In genomic region chr1:156971206-156971811, GRCm38 (mm10) we compare ENCODE assay signal across 19 mouse cellular contexts. TPM values are rescaled to one million over a fixed set of nuclear protein-coding genes. Genes with fewer than 3 reads are reported as not detected.
DNase-seq lines count a peak whose midpoint lies in the region; ATAC-seq and TF ChIP-seq lines count a peak whose summit lies in the region.
"Had no signal": no experiment of that assay in that cellular context is flagged by ENCODE, and none has a peak within 500 bp of the region (broad histone marks: within the 10 kb centered on the region; RNA-seq: fewer than 3 reads in every experiment).

No protein-coding gene starts in this region.

- H3K9ac ChIP-seq in lung, embryonic 15.5 days, result no peak overlapping the region
- no peak overlapping the region for H3K9ac ChIP-seq in liver, embryonic 16.5 days (ENCODE audit: low read depth, low read length)
- no peak overlapping the region for H3K9ac ChIP-seq in forebrain, embryonic 15.5 days (replicated peaks)
- no peak overlapping the region for H3K9ac ChIP-seq in hindbrain, embryonic 16.5 days (ENCODE audit: low read depth, low read length)
- H3K9ac ChIP-seq: heart, embryonic 13.5 days; kidney, embryonic 15.5 days had no signal

- no peak for TF ChIP-seq CTCF in lung, adult 2 months (IDR thresholded peaks at IDR 0.05; ENCODE audit: insufficient read depth, low read length)

- no peak for ATAC-seq in lung, embryonic 15.5 days (ENCODE audit: borderline replicate concordance, extremely low read depth, low FRiP score, low TSS enrichment)
- peak; percentile 36 for ATAC-seq in liver, embryonic 16.5 days (ENCODE audit: low read depth)
- ATAC-seq in forebrain, embryonic 15.5 days (replicated peaks), result no peak
- ATAC-seq in hindbrain, embryonic 16.5 days, result no peak
- ATAC-seq: inflammation-experienced regulatory T-cells, adult 6 months; midbrain, embryonic 16.5 days; Patski had no signal

- H3K36me3 ChIP-seq in lung, embryonic 15.5 days, result no peaks in the 10 kb centered on the region
- no peaks in the 10 kb centered on the region for H3K36me3 ChIP-seq in liver, embryonic 16.5 days (ENCODE audit: control insufficient read depth, insufficient read depth)
- no peaks in the 10 kb centered on the region for H3K36me3 ChIP-seq in forebrain, embryonic 15.5 days
- no peaks in the 10 kb centered on the region for H3K36me3 ChIP-seq in hindbrain, embryonic 16.5 days (ENCODE audit: control insufficient read depth, insufficient read depth, low read length)
- H3K36me3 ChIP-seq: heart, embryonic 13.5 days; kidney, embryonic 15.5 days had no signal

- no peak overlapping the region for H3K4me2 ChIP-seq in lung, embryonic 15.5 days
- H3K4me2 ChIP-seq in liver, embryonic 16.5 days (ENCODE audit: low read depth, low read length), result no peak overlapping the region
- no peak overlapping the region for H3K4me2 ChIP-seq in forebrain, embryonic 15.5 days (replicated peaks)
- H3K4me2 ChIP-seq in hindbrain, embryonic 16.5 days (ENCODE audit: low read length), result no peak overlapping the region
- H3K4me2 ChIP-seq: heart, embryonic 13.5 days; kidney, embryonic 15.5 days had no signal

- peaks cover 9% of the 10 kb centered on the region; the same call in 1 of the 2 replicates for H3K4me1 ChIP-seq in lung, embryonic 15.5 days
- H3K4me1 ChIP-seq in lung, adult 2 months (ENCODE audit: control insufficient read depth, insufficient read depth, low read length), result no peaks in the 10 kb centered on the region
- H3K4me1 ChIP-seq in liver, embryonic 16.5 days (ENCODE audit: control insufficient read depth, low read depth, low read length), result peaks cover 12% of the 10 kb centered on the region
- no peaks in the 10 kb centered on the region for H3K4me1 ChIP-seq in forebrain, embryonic 15.5 days
- H3K4me1 ChIP-seq in hindbrain, embryonic 16.5 days (ENCODE audit: control insufficient read depth, insufficient read depth, low read depth, low read length), result no peaks in the 10 kb centered on the region
- H3K4me1 ChIP-seq: kidney, embryonic 15.5 days had no signal

- H3K9me3 ChIP-seq in lung, embryonic 15.5 days, result no peaks in the 10 kb centered on the region
- no peaks in the 10 kb centered on the region for H3K9me3 ChIP-seq in liver, embryonic 16.5 days (replicated peaks; ENCODE audit: control insufficient read depth, low read length)
- no peaks in the 10 kb centered on the region for H3K9me3 ChIP-seq in forebrain, embryonic 15.5 days
- no peaks in the 10 kb centered on the region for H3K9me3 ChIP-seq in hindbrain, embryonic 16.5 days (ENCODE audit: control insufficient read depth, low read length)
- H3K9me3 ChIP-seq: heart, embryonic 13.5 days; kidney, embryonic 15.5 days; megakaryocyte, embryonic 14.5 days had no signal

- no peak for TF ChIP-seq POLR2A in lung, adult 2 months (IDR thresholded peaks at IDR 0.05; ENCODE audit: borderline replicate concordance, extremely low read depth, low read depth, low read length)

- no peak overlapping the region for H3K4me3 ChIP-seq in lung, embryonic 15.5 days
- no peak overlapping the region for H3K4me3 ChIP-seq in lung, adult 2 months (replicated peaks; ENCODE audit: extremely low read depth, low read depth, low read length)
- H3K4me3 ChIP-seq in liver, embryonic 16.5 days (ENCODE audit: low read depth, low read length), result no peak overlapping the region
- H3K4me3 ChIP-seq in forebrain, embryonic 15.5 days, result no peak overlapping the region
- H3K4me3 ChIP-seq in hindbrain, embryonic 16.5 days (ENCODE audit: low read length), result no peak overlapping the region
- H3K4me3 ChIP-seq: heart, embryonic 13.5 days; kidney, embryonic 15.5 days; layer of hippocampus, adult 2 months; megakaryocyte, embryonic 14.5 days had no signal

- no peaks in the 10 kb centered on the region for H3K27me3 ChIP-seq in lung, embryonic 15.5 days
- no peaks in the 10 kb centered on the region for H3K27me3 ChIP-seq in liver, embryonic 16.5 days (ENCODE audit: control insufficient read depth, insufficient read depth, low read depth, low read length)
- no peaks in the 10 kb centered on the region for H3K27me3 ChIP-seq in forebrain, embryonic 15.5 days
- H3K27me3 ChIP-seq in hindbrain, embryonic 16.5 days (replicated peaks; ENCODE audit: control insufficient read depth, insufficient read depth, low read length), result no peaks in the 10 kb centered on the region
- H3K27me3 ChIP-seq: heart, embryonic 13.5 days; kidney, embryonic 15.5 days; megakaryocyte, embryonic 14.5 days; Patski had no signal

- DNase-seq in lung, adult 2 months, result no peak
- DNase-seq in MN1 (ENCODE audit: low spot score), result peak; percentile 49
- DNase-seq in c-Kit-positive CD71-positive TER-119-negative erythroid progenitor cells, embryonic 14.5 days (ENCODE audit: low read depth), result peak; percentile 52
- DNase-seq in cerebellum, postnatal 36 days, result no peak
- DNase-seq: cerebellum, postnatal 10 days; left cerebral cortex, postnatal 4 days; lung, adult 18-20 months; thymus, adult 2 months had no signal

- H3K27ac ChIP-seq in lung, embryonic 15.5 days, result 0 out of 2 replicates have a peak overlapping the region, but pooled peaks have one; percentile 17
- no peak overlapping the region for H3K27ac ChIP-seq in liver, embryonic 16.5 days (ENCODE audit: low read length)
- no peak overlapping the region for H3K27ac ChIP-seq in forebrain, embryonic 15.5 days (replicated peaks)
- H3K27ac ChIP-seq in hindbrain, embryonic 16.5 days (ENCODE audit: low read depth, low read length), result no peak overlapping the region
- H3K27ac ChIP-seq: heart, embryonic 13.5 days; kidney, embryonic 15.5 days; layer of hippocampus, adult 2 months had no signal

- 67% methylated on average over 7 of the region's 7 CpGs for WGBS in lung, embryonic 15.5 days
- 72% methylated on average over 7 of the region's 7 CpGs for WGBS in lung, adult 2 months
- 42% methylated on average over 7 of the region's 7 CpGs for WGBS in liver, embryonic 16.5 days (ENCODE audit: insufficient replicate concordance)
- 86% methylated on average over 7 of the region's 7 CpGs for WGBS in forebrain, embryonic 15.5 days
- WGBS in hindbrain, embryonic 16.5 days, result 91% methylated on average over 7 of the region's 7 CpGs

RNA-seq across cellular contexts. Expression of gene Ralgps2, which starts 31.9 kb away (rescaled TPM):
- polyA plus RNA-seq in lung, embryonic 15.5 days (2015; fragmentation: Nextera tagmentation; extraction: Ambion mirVana), result 70.1 and 83.0 TPM in 2 replicates
- polyA plus RNA-seq in lung, adult 2 months (2012; rRNA removed), result 6.3 and 7.0 TPM in 2 replicates
- polyA plus RNA-seq in liver, embryonic 16.5 days (2015; fragmentation: Nextera tagmentation; extraction: Ambion mirVana), result 13.1 and 14.2 TPM in 2 replicates
- polyA plus RNA-seq in forebrain, embryonic 15.5 days (2015; fragmentation: Nextera tagmentation; extraction: Ambion mirVana), result 136 and 139 TPM in 2 replicates
- polyA plus RNA-seq in hindbrain, embryonic 16.5 days (2015; fragmentation: Nextera tagmentation; extraction: Ambion mirVana), result 74.7 and 75.9 TPM in 2 replicates

Comparison
In these comparisons a context has a peak if more than half of its experiments do, and no peak if none do; other contexts are left out.
1. DNase-seq: peak in MN1 (single experiment) and c-Kit-positive CD71-positive TER-119-negative erythroid progenitor cells, embryonic 14.5 days (single experiment); none in lung, adult 2 months (single experiment) and cerebellum, postnatal 36 days (0 of 2).